Mouse (Mus musculus) spleen, postnatal 0 days (tissue): ENCODE results near the gene Rsph3b. TPM values are rescaled to one million over a fixed set of nuclear protein-coding genes. Genes with fewer than 3 reads are reported as not detected.

Source experiments
- polyA plus RNA-seq: library from polyadenylated mRNA; unstranded; fragments of >200 nt; fragmentation: Nextera tagmentation; extraction: Ambion mirVana; gene quantifications from 2 replicates; pipeline ENCODE4 v1.2.1, GENCODE M21; 2015

The Rsph3b gene
- polyA plus RNA-seq = 16.0 and 17.3 TPM in 2 replicates

DNA sequence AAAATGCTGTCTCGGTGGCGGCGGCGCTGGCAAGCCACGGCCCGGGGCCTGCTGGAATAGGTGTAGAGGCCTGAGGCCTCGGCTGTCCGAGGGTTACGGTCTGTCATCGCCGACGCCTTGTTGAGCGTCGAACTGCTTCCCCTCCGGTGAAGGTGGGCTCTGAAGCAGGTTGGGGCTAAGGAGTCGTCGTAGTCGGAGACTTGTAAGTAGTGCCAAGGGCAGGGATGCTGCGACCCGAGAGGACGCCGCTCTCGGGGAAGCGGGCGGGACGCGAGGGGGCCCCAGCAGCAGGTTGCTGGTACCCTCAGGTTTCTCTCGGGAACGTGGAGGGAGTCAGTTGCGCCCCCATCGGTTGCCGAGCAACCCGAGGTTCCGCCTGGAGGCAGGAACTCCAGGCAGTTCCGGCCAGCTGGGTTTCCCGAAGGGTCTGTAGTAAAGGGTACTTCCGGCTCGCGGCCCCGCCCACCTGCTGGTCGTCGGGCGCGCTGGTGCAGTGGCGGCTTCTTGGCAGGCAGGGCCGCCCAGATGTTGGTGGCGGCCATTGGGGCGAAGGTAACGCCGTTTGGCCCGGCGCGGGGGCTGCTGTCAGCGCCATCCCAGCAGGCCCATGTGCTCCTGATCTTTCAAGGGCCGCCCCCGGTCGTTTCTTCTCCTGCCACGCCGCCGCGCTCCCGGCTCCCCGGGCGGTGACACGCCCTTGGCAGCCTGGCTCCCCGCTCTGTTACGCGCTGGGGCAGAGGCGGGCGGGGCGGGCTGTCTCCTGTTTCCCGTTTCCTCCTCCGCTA is at the start of gene Rsph3b:
Gene Rsph3b (minus strand): TSS at position 699 of the 785 bp plus-strand sequence.

DNA sequence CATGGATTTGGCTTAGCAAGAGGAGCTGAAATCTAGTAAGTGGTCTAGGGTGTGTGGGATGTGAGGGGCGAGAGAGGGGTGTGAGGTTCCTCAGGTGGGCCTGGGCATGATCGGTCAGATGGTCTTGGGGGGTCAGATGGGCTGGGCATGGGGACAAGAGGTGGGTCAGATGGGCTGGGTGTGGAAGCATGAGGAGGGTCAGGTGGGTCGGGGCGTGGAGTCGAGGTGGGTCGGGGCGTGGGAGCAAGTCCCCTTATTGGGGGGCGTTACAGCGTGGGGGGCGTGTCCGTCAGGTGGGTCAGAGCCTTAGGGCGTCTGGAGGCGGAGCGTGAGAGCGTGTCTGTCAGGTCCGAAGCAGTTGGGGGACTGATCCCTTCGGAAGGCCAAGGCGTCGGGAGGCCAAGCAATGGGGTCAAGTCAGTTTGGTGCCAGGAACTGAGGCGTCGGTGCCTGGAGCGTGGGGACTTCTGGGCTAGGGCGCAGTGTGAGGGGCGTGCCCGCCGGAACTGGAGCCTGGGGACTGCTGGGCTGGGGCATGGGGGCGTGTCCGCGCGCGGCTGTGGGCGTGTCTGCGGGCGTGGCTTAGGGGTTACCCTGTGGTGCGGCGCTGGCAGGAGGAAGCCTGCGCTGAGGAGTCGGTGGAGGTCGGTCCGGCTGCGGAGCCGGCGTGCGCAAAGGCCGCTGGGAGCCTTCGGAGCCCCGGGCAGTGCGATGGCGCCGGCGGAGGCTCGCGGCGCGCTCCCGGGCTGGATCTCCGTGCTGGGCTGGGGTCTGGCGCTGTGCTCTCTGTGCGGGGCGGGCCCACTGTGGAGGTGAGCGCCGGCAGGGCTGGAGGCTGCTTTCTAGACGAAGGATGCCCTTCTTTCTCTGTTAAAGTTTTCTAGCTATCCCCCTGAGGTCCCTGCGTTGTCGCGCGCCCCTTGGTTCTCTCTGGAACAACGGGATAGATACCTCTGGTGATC is 30.1 kb upstream of the Rsph3b start, which contains the start of gene Gm49721:
Gene Gm49721 (plus strand): TSS at position 618 of the 962 bp plus-strand sequence.

DNA sequence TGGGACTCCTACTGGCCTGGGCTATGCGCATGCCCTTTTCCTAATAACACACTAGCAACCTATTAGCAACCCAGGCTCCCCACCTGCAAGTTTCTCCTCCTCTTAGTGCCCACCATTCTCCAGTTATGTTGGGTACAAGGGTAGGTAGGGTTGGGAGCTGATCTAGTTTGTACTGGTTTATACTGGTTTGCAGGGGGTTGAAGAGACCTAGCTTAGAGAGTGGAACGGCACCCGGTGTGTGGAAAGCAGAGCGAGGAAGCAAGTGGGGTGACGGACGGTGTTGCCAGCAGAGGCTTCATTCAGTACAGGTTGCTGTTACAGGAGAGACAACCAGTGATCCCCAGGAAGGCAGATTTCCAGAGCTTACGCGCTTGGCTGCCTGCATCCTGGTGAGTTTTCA is 21.9 kb upstream of the Rsph3b start, which contains the start of gene Rnaset2b:
Gene Rnaset2b (plus strand): TSS at position 301 of the 400 bp plus-strand sequence.

DNA sequence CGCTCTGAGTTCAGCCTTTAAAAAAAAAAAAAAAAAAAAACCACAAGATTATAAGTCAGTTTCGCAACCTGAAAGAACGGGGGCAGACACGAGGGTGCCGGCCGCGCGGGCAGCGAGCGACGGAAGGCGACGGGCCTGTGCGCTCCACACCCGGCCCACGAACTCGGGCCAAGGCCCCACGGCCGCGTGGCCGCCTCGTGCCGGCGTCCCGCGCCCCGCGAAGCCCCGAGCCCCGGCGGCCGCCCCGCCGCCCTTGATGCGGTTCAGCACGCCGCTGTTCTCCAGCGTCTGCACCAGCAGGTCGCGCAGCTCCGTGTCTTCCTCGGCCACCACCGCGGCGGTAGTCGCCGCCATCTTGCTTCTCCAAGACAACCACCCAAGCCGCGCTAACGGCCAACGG is 12.3 kb upstream of the Rsph3b start, which contains the start of gene Tagap1:
Gene Tagap1 (minus strand): TSS at position 381 of the 400 bp plus-strand sequence.

Other genes with a start within 250 kb of the Rsph3b start
- gene Ezr, start 165.9 kb downstream of the Rsph3b start, polyA plus RNA-seq = 92.1 and 98.9 TPM in 2 replicates
- gene Tagap1, start 12.5 kb upstream of the Rsph3b start, polyA plus RNA-seq = 15.1 and 19.3 TPM in 2 replicates
- gene Rnaset2b, start 22.0 kb upstream of the Rsph3b start, polyA plus RNA-seq = 141 and 187 TPM in 2 replicates
- 0.16 and 0.27 TPM in 2 replicates for gene Gm49721, start 30.2 kb upstream of the Rsph3b start, polyA plus RNA-seq
- 0.83 and 0.91 TPM in 2 replicates for gene Gm1604a, start 76.9 kb upstream of the Rsph3b start, polyA plus RNA-seq
- gene Rps6ka2, start 221.4 kb upstream of the Rsph3b start, polyA plus RNA-seq = 2.7 and 3.6 TPM in 2 replicates